Mouse (Mus musculus): ENCODE measurements at regions not wholly inside any gene's neighbourhood (a gene's known extent, or its start where the extent isn't known, plus 50 kb on each side); places are given as distances from the start of the nearest gene placed in this dataset.

DNA sequence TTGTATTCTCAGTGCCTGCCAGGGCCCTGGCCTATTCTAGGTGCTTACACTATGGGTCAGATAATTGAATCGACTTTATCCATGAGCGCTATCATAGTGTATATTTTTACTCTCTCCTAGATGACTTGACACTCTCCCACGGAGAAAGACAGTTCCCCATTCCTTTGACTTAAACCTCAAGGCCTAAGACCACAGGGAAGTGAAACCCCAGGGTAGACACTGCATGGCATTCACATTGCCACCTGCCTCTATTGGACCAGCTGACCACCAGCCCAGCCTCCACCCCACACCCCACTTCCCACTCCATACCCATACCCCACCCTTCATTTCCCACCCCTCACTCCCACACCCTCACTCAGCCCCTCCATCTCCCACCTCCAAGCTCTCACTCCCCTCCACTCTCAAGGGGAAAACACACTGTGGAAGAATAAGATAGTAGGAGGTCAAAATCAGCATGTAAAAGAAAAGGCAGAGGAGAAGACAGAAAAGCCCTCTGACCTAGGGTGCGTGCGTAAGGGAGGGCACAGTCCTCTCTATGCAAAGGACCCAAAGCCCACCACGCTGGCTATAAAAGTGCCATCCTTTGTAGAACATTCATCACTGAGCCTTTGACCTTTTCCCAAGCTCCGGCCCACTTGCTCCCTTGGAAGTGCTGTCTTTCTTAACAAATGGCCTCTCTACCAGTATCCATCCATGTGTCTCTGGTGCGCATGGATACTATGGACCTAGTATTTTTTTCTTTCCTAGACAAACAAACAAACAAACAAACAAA lies 257.4 kb upstream of the Hs6st1 start:
- no peak overlapping the region for H3K4me3 ChIP-seq (ENCODE audit: low read depth, low read length)

DNA sequence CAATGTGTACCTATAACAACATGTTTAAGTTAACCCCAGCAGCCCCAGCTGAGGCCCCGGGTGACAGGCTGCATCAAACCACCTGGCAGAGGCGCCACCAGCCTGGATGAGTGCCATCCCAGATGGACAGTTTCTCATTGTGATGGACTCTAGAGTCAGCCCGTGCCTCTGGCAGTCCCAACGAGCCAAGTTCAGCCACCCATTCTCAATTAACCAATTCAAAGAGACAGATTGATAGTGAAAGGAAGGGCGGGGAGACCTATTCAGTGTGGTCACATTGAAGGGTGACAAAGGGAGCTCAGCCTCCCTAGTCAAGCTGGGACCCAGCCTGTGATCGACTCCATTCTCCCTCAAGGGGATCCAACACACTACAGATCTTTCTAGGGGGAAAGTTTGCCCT lies 256.8 kb upstream of the Hs6st1 start:
- Histone ChIP-seq H3K4me1 (ENCODE audit: control insufficient read depth, insufficient read depth, low read length) (no peaks in the 10 kb centered on the region), H3K27me3 (ENCODE audit: control insufficient read depth, insufficient read depth, low read length) (no peaks in the 10 kb centered on the region), H3K27ac (ENCODE audit: low read depth, low read length) (no peak overlapping the region), H3K4me2 (no peak overlapping the region), H3K9me3 (ENCODE audit: control insufficient read depth, low read length) (no peaks in the 10 kb centered on the region), H3K4me3 (ENCODE audit: low read depth, low read length) (no peak overlapping the region), H3K9ac (ENCODE audit: low read length) (no peak overlapping the region), H3K36me3 (ENCODE audit: control insufficient read depth, insufficient read depth, low read length) (no peaks in the 10 kb centered on the region)
- ATAC-seq (ENCODE audit: low FRiP score) (no peak), DNase-seq (ENCODE audit: low spot score, missing footprints) (peak; percentile 54)
- 69% methylated on average over 6 of the region's 6 CpGs for WGBS

More for the DNA sequence above, 257.4 kb upstream of the Hs6st1 start:
- ATAC-seq (ENCODE audit: low FRiP score) (no peak), DNase-seq (ENCODE audit: low spot score, missing footprints) (peak; percentile 2)
- Histone ChIP-seq H3K36me3 (ENCODE audit: control insufficient read depth, insufficient read depth, low read length) (no peaks in the 10 kb centered on the region), H3K4me2 (no peak overlapping the region), H3K4me1 (ENCODE audit: control insufficient read depth, insufficient read depth, low read length) (no peaks in the 10 kb centered on the region), H3K27me3 (ENCODE audit: control insufficient read depth, insufficient read depth, low read length) (no peaks in the 10 kb centered on the region), H3K9ac (ENCODE audit: low read length) (no peak overlapping the region), H3K9me3 (ENCODE audit: control insufficient read depth, low read length) (no peaks in the 10 kb centered on the region), H3K27ac (ENCODE audit: low read depth, low read length) (no peak overlapping the region)
- WGBS: 88% methylated on average over 8 of the region's 8 CpGs

DNA sequence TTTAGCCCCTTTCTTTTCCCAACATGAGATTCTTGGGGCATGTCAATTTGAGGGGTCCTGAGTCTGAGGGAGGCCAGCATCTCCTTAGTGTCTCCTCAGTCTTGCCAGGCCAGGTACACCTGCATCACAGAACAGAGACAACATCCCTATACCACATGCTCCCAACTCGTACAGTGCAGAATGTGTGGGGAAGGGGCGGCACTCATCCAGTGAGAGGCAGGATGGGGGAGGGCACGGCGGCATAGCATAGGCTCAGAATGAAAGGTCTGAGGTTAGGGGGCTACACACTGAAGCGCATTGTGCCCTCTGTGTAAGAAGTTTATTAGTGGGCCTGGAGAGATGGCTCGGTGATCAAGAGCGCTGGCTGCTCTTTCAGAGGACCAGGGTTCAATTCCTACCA lies 256.4 kb upstream of the Hs6st1 start:
- Histone ChIP-seq H3K9me3 (ENCODE audit: control insufficient read depth, low read length) (no peaks in the 10 kb centered on the region), H3K4me2 (no peak overlapping the region), H3K4me3 (ENCODE audit: low read depth, low read length) (no peak overlapping the region), H3K9ac (ENCODE audit: low read length) (no peak overlapping the region), H3K36me3 (ENCODE audit: control insufficient read depth, insufficient read depth, low read length) (no peaks in the 10 kb centered on the region), H3K27ac (ENCODE audit: low read depth, low read length) (no peak overlapping the region), H3K4me1 (ENCODE audit: control insufficient read depth, insufficient read depth, low read length) (no peaks in the 10 kb centered on the region), H3K27me3 (ENCODE audit: control insufficient read depth, insufficient read depth, low read length) (no peaks in the 10 kb centered on the region)
- ATAC-seq (ENCODE audit: low FRiP score) (no peak), DNase-seq (ENCODE audit: low spot score, missing footprints) (peak; percentile 75)
- 93% methylated on average over 7 of the region's 7 CpGs for WGBS

DNA sequence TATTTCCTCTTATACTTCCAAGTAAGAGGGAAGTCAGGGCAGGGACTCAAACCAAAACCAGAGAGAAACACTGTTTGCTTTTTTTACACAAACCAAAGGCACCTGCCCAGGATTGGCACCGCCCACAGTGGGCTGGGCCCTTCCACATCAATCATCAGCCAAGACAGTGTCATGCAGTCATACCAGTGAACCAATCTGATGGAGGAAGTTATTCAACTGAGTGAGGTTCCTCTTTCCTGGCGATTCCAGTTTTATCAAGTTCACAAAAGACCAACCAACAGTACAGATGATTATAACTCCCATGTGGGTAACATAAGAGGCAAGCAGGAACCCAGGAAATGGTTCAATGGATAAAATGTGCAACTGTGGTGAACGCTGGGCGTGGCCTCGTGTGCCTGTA lies 254.6 kb upstream of the Hs6st1 start:
- no peaks in the 10 kb centered on the region for H3K36me3 ChIP-seq (ENCODE audit: control insufficient read depth, insufficient read depth, low read length)
- H3K4me2 ChIP-seq: no peak overlapping the region
- H3K9me3 ChIP-seq (ENCODE audit: control insufficient read depth, low read length): no peaks in the 10 kb centered on the region
- H3K27me3 ChIP-seq (ENCODE audit: control insufficient read depth, insufficient read depth, low read length): no peaks in the 10 kb centered on the region
- H3K4me3 ChIP-seq (ENCODE audit: low read depth, low read length): no peak overlapping the region
- no peak overlapping the region for H3K9ac ChIP-seq (ENCODE audit: low read length)
- WGBS: 90% methylated on average over 5 of the region's 5 CpGs
- H3K4me1 ChIP-seq (ENCODE audit: control insufficient read depth, insufficient read depth, low read length): no peaks in the 10 kb centered on the region
- ATAC-seq (ENCODE audit: low FRiP score) (no peak), DNase-seq (ENCODE audit: low spot score, missing footprints) (peak; percentile 69)
- H3K27ac ChIP-seq (ENCODE audit: low read depth, low read length): no peak overlapping the region

DNA sequence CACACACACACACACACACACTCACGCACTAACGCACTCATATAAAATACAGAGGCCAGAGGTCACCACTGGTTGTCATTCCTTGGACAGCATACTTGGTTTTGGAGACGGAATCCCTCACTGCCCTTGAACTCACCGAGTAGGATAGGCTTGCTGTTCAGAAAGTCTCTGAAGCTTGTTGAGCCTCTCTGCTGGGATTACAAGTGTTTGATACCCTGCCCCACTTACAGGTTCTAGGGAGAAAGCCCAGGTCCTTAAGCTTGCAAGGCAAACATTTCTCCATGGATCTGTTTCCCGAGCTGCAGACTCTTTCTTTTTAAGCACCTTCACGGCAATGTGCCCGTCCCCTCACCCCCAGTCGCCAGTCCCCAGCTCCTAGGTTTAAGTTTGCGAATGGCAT lies 254.0 kb upstream of the Hs6st1 start:
- no peak overlapping the region for H3K4me3 ChIP-seq (ENCODE audit: low read depth, low read length)
- H3K36me3 ChIP-seq (ENCODE audit: control insufficient read depth, insufficient read depth, low read length): no peaks in the 10 kb centered on the region
- no peaks in the 10 kb centered on the region for H3K9me3 ChIP-seq (ENCODE audit: control insufficient read depth, low read length)
- no peak for ATAC-seq (ENCODE audit: low FRiP score)
- WGBS: 88% methylated on average over 9 of the region's 9 CpGs
- H3K27me3 ChIP-seq (ENCODE audit: control insufficient read depth, insufficient read depth, low read length): no peaks in the 10 kb centered on the region
- H3K9ac ChIP-seq (ENCODE audit: low read length): no peak overlapping the region
- no peak overlapping the region for H3K27ac ChIP-seq (ENCODE audit: low read depth, low read length)
- DNase-seq (ENCODE audit: low spot score, missing footprints): peak; percentile 28
- H3K4me1 ChIP-seq (ENCODE audit: control insufficient read depth, insufficient read depth, low read length): no peaks in the 10 kb centered on the region
- no peak overlapping the region for H3K4me2 ChIP-seq

DNA sequence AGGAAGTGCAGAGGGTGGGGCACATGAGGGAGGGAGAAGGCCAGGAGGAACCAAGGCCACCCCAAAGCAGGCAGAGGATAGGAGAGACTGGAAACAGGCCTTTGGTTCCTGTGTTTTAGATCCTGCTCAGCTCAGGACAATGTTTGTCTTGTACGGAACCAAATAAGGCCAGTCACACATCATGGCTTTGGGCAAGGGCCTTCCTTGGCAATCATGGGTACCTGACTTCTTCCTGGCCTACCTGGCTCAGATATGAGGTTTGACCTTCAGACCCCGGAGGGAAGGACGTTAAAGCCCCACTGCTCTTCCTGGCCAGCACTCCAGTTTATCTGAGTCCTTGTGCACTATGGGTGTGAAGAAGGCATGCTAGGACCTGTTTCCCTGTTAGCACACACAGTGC lies 253.4 kb upstream of the Hs6st1 start:
- Histone ChIP-seq H3K36me3 (ENCODE audit: control insufficient read depth, insufficient read depth, low read length) (no peaks in the 10 kb centered on the region), H3K4me2 (no peak overlapping the region), H3K4me3 (ENCODE audit: low read depth, low read length) (no peak overlapping the region), H3K27ac (ENCODE audit: low read depth, low read length) (no peak overlapping the region), H3K9ac (ENCODE audit: low read length) (no peak overlapping the region), H3K9me3 (ENCODE audit: control insufficient read depth, low read length) (no peaks in the 10 kb centered on the region), H3K4me1 (ENCODE audit: control insufficient read depth, insufficient read depth, low read length) (no peaks in the 10 kb centered on the region), H3K27me3 (ENCODE audit: control insufficient read depth, insufficient read depth, low read length) (no peaks in the 10 kb centered on the region)
- ATAC-seq (ENCODE audit: low FRiP score): no peak
- peak; percentile 12 for DNase-seq (ENCODE audit: low spot score, missing footprints)
- WGBS: 88% methylated on average over 3 of the region's 3 CpGs

DNA sequence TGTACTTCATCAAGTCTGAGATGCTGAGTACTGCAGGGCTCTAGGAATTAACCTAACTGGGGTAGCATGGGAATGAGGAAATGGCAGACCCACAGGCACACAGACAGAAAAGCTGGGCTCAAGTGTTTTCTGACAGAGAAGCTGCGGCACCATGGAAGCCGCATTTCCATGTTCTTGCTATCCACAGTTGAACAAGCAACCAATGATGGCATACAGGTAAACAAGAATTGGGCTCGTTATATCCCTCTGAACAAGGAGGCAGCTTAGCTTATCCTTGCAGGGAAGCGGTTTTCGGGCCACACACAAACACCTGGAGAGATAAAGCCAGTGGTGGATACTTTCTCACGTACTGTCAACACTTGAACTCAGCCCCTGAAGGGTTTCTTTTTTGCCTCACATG lies 246.4 kb upstream of the Hs6st1 start:
- 91% methylated on average over 6 of the region's 6 CpGs for WGBS
- DNase-seq (ENCODE audit: low spot score, missing footprints): peak; percentile 39
- Histone ChIP-seq H3K4me2 (no peak overlapping the region), H3K36me3 (ENCODE audit: control insufficient read depth, insufficient read depth, low read length) (no peaks in the 10 kb centered on the region), H3K9ac (ENCODE audit: low read length) (no peak overlapping the region), H3K4me3 (ENCODE audit: low read depth, low read length) (no peak overlapping the region), H3K9me3 (ENCODE audit: control insufficient read depth, low read length) (no peaks in the 10 kb centered on the region), H3K4me1 (ENCODE audit: control insufficient read depth, insufficient read depth, low read length) (no peaks in the 10 kb centered on the region), H3K27me3 (ENCODE audit: control insufficient read depth, insufficient read depth, low read length) (no peaks in the 10 kb centered on the region), H3K27ac (ENCODE audit: low read depth, low read length) (no peak overlapping the region)
- no peak for ATAC-seq (ENCODE audit: low FRiP score)

DNA sequence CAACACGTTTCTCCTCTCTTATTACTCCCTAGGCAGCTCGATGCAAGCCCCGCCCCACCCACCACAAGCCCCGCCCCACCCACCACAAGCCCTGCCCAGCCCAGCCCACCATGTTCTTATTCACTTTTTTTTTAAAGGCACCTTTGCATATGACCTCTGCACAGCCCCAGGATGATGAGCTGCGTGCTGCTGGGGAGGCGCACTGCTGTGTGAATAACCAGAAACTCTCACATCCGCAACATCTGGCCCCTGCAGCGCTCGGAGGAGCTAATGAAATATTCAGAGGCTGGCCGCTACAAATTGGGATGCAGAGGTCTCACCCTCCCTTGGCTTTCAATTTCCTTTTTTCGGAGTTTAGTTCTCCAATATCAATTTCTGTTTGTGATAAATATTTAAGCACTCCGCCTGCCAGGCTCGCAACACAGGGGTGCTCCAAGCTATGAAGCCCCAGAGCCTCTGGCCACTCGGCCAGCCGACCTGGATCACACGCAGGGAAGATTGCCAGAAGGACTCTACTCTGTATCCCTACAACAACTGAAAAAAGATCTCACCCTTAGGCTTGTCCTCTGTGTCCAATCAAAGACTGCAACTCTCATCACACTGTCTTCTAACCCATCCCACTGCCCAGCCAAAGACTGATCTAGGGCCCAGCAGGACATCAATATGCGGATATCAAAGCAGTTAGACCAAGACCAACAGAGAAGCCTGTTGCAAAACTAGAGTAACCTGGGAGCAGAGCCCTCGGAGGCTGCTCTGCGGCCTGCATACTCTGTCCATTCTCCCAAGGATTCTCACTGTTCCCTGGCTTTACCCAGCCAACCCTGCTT lies 245.6 kb upstream of the Hs6st1 start:
- H3K4me2 ChIP-seq: 0 out of 2 replicates have a peak overlapping the region, but pooled peaks have one; percentile 1
- no peak overlapping the region for H3K27ac ChIP-seq (ENCODE audit: low read depth, low read length)

DNA sequence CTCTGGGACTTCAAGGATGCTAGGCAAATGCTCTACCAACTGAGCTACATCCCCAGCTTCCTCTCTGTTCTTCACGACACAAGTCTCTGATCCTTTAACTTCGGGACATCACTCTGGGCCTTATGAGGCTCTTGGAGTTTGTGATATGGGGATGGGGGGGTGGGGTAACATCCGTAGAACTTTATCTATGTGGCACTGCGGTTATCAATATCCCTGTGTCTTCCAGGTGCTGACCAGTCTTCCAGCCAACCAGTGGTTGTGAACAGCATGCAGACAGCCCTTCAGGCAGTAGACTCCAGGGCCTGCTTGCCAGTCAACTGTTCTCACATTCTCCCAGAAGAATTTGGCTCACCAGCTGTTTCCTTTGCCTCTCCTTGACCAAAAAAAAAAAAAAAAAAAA lies 244.7 kb upstream of the Hs6st1 start:
- peak; percentile 78 for DNase-seq (ENCODE audit: low spot score, missing footprints)
- Histone ChIP-seq H3K9me3 (ENCODE audit: control insufficient read depth, low read length) (no peaks in the 10 kb centered on the region), H3K9ac (ENCODE audit: low read length) (no peak overlapping the region), H3K4me2 (no peak overlapping the region), H3K36me3 (ENCODE audit: control insufficient read depth, insufficient read depth, low read length) (no peaks in the 10 kb centered on the region), H3K27ac (ENCODE audit: low read depth, low read length) (no peak overlapping the region), H3K4me1 (ENCODE audit: control insufficient read depth, insufficient read depth, low read length) (no peaks in the 10 kb centered on the region), H3K27me3 (ENCODE audit: control insufficient read depth, insufficient read depth, low read length) (no peaks in the 10 kb centered on the region), H3K4me3 (ENCODE audit: low read depth, low read length) (no peak overlapping the region)
- WGBS: 95% methylated on average over 4 of the region's 4 CpGs
- no peak for ATAC-seq (ENCODE audit: low FRiP score)

More for the DNA sequence above, 245.6 kb upstream of the Hs6st1 start:
- WGBS: 52% methylated on average over 19 of the region's 19 CpGs
- Histone ChIP-seq H3K9me3 (ENCODE audit: control insufficient read depth, low read length) (no peaks in the 10 kb centered on the region), H3K4me3 (ENCODE audit: low read depth, low read length) (no peak overlapping the region), H3K9ac (ENCODE audit: low read length) (no peak overlapping the region), H3K4me1 (ENCODE audit: control insufficient read depth, insufficient read depth, low read length) (no peaks in the 10 kb centered on the region), H3K27me3 (ENCODE audit: control insufficient read depth, insufficient read depth, low read length) (no peaks in the 10 kb centered on the region), H3K36me3 (ENCODE audit: control insufficient read depth, insufficient read depth, low read length) (no peaks in the 10 kb centered on the region)
- peak; percentile 52; the same call in 1 of the 2 replicates for ATAC-seq (ENCODE audit: low FRiP score)
- peak; percentile 85 for DNase-seq (ENCODE audit: low spot score, missing footprints)
